Mouse (Mus musculus) heart, embryonic 16.5 days (tissue): ENCODE results near the gene Fubp3. TPM values are rescaled to one million over a fixed set of nuclear protein-coding genes. Genes with fewer than 3 reads are reported as not detected.
"Not testable (repeated sequence)": the region's sequence is repeated elsewhere in the genome, so short reads cannot be mapped to it uniquely, and the experiment has no call there.

ENCODE experiments used
- ATAC-seq: fragments of 200-750 bp; cut with Nextera tagmentation; replicated peaks from 2 replicates; pipeline ENCODE4 v1.8.0; 2017; ENCODE audit warnings: moderate number of reproducible peaks; ENCODE audit not compliant: insufficient read depth, low FRiP score; ENCODE audit errors: extremely low read depth
- H3K27ac ChIP-seq: fragments of 300-500 bp; sonication (generic); 2 replicates; pipeline ENCODE4 v1.5.1; 2014; ENCODE audit warnings: mild to moderate bottlenecking, low read length, control low read depth, moderate library complexity
- H3K27me3 ChIP-seq: fragments of 300-500 bp; sonication (generic); 2 replicates; pipeline ENCODE4 v1.6.1; 2014; ENCODE audit warnings: low read length, mixed read lengths; ENCODE audit not compliant: control insufficient read depth, insufficient read depth
- H3K36me3 ChIP-seq: fragments of 300-500 bp; sonication (generic); 2 replicates; pipeline ENCODE4 v1.6.1; 2014; ENCODE audit not compliant: control insufficient read depth, insufficient read depth
- H3K4me1 ChIP-seq: fragments of 300-500 bp; sonication (generic); 2 replicates; pipeline ENCODE4 v1.6.1; 2014; ENCODE audit warnings: low read length, mixed read lengths; ENCODE audit not compliant: control insufficient read depth, insufficient read depth
- H3K4me2 ChIP-seq: fragments of 300-500 bp; sonication (generic); 2 replicates; pipeline ENCODE4 v1.6.1; 2014; ENCODE audit warnings: low read depth, mild to moderate bottlenecking, control low read depth, low read length
- H3K4me3 ChIP-seq: fragments of 300-500 bp; sonication (generic); 2 replicates; pipeline ENCODE4 v1.5.1; 2014; ENCODE audit warnings: mild to moderate bottlenecking, control low read depth, low read length
- H3K9ac ChIP-seq: fragments of 300-500 bp; sonication (generic); 2 replicates; pipeline ENCODE4 v1.6.1; 2014; ENCODE audit warnings: low read length, control low read depth
- H3K9me3 ChIP-seq: fragments of 300-500 bp; sonication (generic); replicated peaks from 2 replicates; pipeline ENCODE4 v1.6.1; 2016; ENCODE audit warnings: low read length; ENCODE audit not compliant: control insufficient read depth
- WGBS: fragments of 180-500 bp; shearing (Covaris S2); extraction: QIAGEN DNeasy Blood & Tissue Kit; methylation state at CpG from one replicate; pipeline ENCODE4 v1.1.7; 2014; 5-methylcytosine and 5-hydroxymethylcytosine counted together
- polyA plus RNA-seq: library from polyadenylated mRNA; unstranded; fragments of >200 nt; fragmentation: Nextera tagmentation; extraction: Ambion mirVana; gene quantifications from 2 replicates; pipeline ENCODE4 v1.2.1, GENCODE M21; 2015

Fubp3 gene
- polyA plus RNA-seq, 1 experiment from 2014 or later: 43.4 TPM

- not testable (repeated sequence) for H3K36me3 ChIP-seq, H3K4me2 ChIP-seq, H3K9me3 ChIP-seq, ATAC-seq, H3K4me3 ChIP-seq, H3K27ac ChIP-seq, H3K9ac ChIP-seq, H3K27me3 ChIP-seq, H3K4me1 ChIP-seq
- 80% methylated on average over 2 of the region's 3 CpGs for WGBS
These were observed 21.1 kb upstream of the Fubp3 start for GRCm38 (mm10) chr2:31551351-31551750.

DNA sequence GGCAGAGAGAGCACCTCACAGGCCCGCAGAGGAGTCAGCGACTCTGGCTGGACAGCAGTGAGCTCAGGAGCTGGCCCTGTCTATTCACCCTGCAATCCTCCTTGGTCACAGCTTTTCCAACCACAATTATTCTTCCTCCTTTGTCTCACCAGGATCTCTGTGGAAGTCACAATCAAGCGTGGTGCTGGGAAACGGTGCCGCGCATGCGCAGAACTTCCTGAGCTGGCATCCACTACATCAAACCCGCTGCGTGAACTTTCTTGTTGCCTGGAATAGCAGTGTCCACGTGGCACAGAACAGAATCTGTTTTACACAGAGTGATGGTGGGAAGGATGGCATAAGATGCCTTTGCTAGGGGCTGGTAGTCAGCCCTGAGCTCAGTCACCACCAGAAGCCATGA lies 20.5 kb upstream of the Fubp3 start:
- Histone ChIP-seq H3K4me2 (no peak overlapping the region), H3K27me3 (no peaks in the 10 kb centered on the region), H3K27ac (no peak overlapping the region), H3K9me3 (0 out of 2 replicates have a peak, but pooled peaks cover 4% of the 10 kb centered on the region), H3K4me1 (no peaks in the 10 kb centered on the region), H3K9ac (no peak overlapping the region), H3K36me3 (no peaks in the 10 kb centered on the region), H3K4me3 (no peak overlapping the region)
- no peak for ATAC-seq
- WGBS: 83% methylated on average over 10 of the region's 10 CpGs

- 82% methylated on average over 5 of the region's 5 CpGs for WGBS
- no peak for ATAC-seq
- Histone ChIP-seq H3K27ac (no peak overlapping the region), H3K4me2 (no peak overlapping the region), H3K4me1 (no peaks in the 10 kb centered on the region), H3K9me3 (0 out of 2 replicates have a peak, but pooled peaks cover 4% of the 10 kb centered on the region), H3K27me3 (no peaks in the 10 kb centered on the region; the same call in 1 of the 2 replicates), H3K4me3 (no peak overlapping the region), H3K36me3 (no peaks in the 10 kb centered on the region), H3K9ac (no peak overlapping the region)
These were observed 17.8 kb upstream of the Fubp3 start for GRCm38 (mm10) chr2:31554619-31555018.

- Histone ChIP-seq H3K4me3 (peak overlapping the region; percentile 93), H3K9me3 (no peaks in the 10 kb centered on the region), H3K27ac (peak overlapping the region; percentile 90), H3K4me1 (peaks cover 15% of the 10 kb centered on the region), H3K36me3 (peaks cover 4% of the 10 kb centered on the region), H3K4me2 (peak overlapping the region; percentile 74), H3K9ac (peak overlapping the region; percentile 93), H3K27me3 (no peaks in the 10 kb centered on the region)
- no peak for ATAC-seq
- 2% methylated on average over 40 of the region's 41 CpGs for WGBS
These were observed 624 bp downstream of the Fubp3 start for GRCm38 (mm10) chr2:31572915-31573635.

GRCm38 (mm10) chr2:31581617-31582016 lies 9.2 kb downstream of the Fubp3 start:
- WGBS: 76% methylated on average over 2 of the region's 2 CpGs
- Histone ChIP-seq H3K9ac (no peak overlapping the region), H3K27me3 (no peaks in the 10 kb centered on the region), H3K4me3 (no peak overlapping the region), H3K9me3 (no peaks in the 10 kb centered on the region), H3K36me3 (0 out of 2 replicates have a peak, but pooled peaks cover 3% of the 10 kb centered on the region), H3K27ac (no peak overlapping the region), H3K4me2 (no peak overlapping the region), H3K4me1 (no peaks in the 10 kb centered on the region)
- ATAC-seq: no peak

DNA sequence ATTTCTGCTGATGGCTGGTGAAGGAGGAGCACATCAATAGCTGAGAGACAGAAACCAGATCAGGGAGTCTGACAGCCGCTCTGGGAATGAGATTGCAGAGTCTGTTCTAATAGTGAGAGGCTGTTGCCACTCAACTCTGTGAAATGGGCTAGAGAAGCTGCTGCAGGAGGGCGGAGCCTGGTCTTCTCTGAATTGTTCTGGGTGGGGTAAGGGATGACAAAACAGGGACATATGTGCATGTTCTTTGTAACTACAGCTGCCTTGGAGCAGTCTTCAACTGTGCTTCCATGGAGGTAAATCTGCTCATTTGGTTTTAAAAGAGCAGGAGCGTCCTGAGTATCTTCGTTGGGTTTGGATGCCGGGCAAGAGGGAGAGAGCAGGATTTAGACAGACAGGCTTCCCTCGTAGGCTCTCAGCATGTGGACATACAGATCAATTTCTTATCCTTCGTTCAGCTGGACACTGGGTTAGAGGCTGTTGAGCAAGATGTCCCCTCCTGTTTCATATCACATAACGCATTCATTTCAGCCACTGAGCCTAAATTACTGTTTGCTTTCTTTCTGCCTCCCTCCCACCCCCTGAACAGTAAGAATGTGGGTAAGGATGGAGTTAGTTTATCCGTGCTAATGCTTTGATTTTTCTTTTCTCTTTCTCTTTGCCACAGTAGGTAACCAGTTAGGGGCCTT lies 19.5 kb downstream of the Fubp3 start:
- no peak overlapping the region for H3K9ac ChIP-seq
- no peaks in the 10 kb centered on the region for H3K9me3 ChIP-seq
- ATAC-seq: no peak
- no peak overlapping the region for H3K4me3 ChIP-seq
- H3K36me3 ChIP-seq: peaks cover 18% of the 10 kb centered on the region
- no peak overlapping the region for H3K27ac ChIP-seq
- no peak overlapping the region for H3K4me2 ChIP-seq
- peaks cover 3% of the 10 kb centered on the region; the same call in 1 of the 2 replicates for H3K4me1 ChIP-seq
- H3K27me3 ChIP-seq: no peaks in the 10 kb centered on the region
- WGBS: 70% methylated on average over 9 of the region's 9 CpGs

DNA sequence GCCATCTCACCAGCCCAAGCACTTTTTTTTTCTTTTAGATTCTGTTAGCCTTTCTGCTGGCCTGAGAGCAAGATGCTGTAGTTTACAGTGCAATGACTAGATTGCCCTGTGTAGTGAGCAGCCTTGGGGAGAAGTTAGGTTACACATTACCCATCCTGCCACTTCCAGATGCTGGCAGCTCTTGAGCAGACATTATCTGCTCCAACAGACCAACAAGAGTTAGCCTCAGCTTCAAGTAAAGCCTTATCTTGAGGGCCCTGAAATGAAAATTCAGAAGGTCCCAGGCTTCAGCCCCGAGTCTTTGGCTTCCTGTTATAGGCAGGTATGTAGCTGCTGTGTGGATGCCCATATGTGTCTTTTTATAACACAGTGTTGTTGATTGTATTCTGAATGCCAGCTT lies 35.1 kb downstream of the Fubp3 start:
- peaks cover 50% of the 10 kb centered on the region for H3K36me3 ChIP-seq
- H3K27me3 ChIP-seq: no peaks in the 10 kb centered on the region
- no peaks in the 10 kb centered on the region for H3K9me3 ChIP-seq
- no peak overlapping the region for H3K4me3 ChIP-seq
- no peak overlapping the region for H3K4me2 ChIP-seq
- WGBS: 76% methylated on average over 1 of the region's 1 CpGs
- ATAC-seq: no peak
- no peak overlapping the region for H3K9ac ChIP-seq
- H3K27ac ChIP-seq: no peak overlapping the region
- H3K4me1 ChIP-seq: 0 out of 2 replicates have a peak, but pooled peaks cover 3% of the 10 kb centered on the region

- Histone ChIP-seq H3K4me3 (no peak overlapping the region), H3K27ac (no peak overlapping the region), H3K36me3 (peaks cover 57% of the 10 kb centered on the region), H3K9me3 (no peaks in the 10 kb centered on the region), H3K27me3 (no peaks in the 10 kb centered on the region), H3K4me2 (no peak overlapping the region), H3K9ac (no peak overlapping the region), H3K4me1 (0 out of 2 replicates have a peak, but pooled peaks cover 3% of the 10 kb centered on the region)
- 44% methylated on average over 7 of the region's 7 CpGs for WGBS
- no peak for ATAC-seq
These were observed 37.4 kb downstream of the Fubp3 start for GRCm38 (mm10) chr2:31609859-31610261.

DNA sequence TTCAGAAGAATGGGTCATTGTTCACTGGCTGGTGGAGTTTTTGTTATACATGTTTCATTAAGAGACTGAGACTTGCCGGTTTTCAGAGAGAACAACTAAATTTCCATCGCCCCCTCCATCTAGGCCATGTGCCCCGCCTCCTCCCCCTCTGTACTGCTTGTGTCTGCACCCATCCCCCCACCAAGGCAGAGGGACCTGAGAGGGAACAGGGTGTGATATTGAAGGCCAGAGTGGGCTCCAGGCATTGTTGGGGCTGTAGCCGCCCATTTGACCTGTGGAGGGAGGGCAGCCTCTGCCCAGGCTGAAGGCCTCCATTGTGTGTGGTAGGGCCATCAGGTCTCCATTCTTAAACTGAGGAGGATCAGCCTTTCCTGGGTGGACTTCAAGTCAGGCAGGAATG lies 38.5 kb downstream of the Fubp3 start:
- Histone ChIP-seq H3K36me3 (peaks cover 59% of the 10 kb centered on the region), H3K9ac (no peak overlapping the region), H3K9me3 (no peaks in the 10 kb centered on the region)

More for the DNA sequence above, 38.5 kb downstream of the Fubp3 start:
- no peak overlapping the region for H3K4me2 ChIP-seq
- H3K4me1 ChIP-seq: 0 out of 2 replicates have a peak, but pooled peaks cover 3% of the 10 kb centered on the region
- no peak for ATAC-seq
- no peaks in the 10 kb centered on the region for H3K27me3 ChIP-seq
- H3K27ac ChIP-seq: no peak overlapping the region
- WGBS: 79% methylated on average over 4 of the region's 4 CpGs
- no peak overlapping the region for H3K4me3 ChIP-seq
